Mouse (Mus musculus) cerebellum, adult 2 months (tissue): Measurements from ENCODE around the gene Sacs.

Experiments
- CTCF ChIP-seq: fragments of 200-500 bp; IDR thresholded peaks from 2 replicates; pipeline ENCODE4 v1.5.1; 2011; ENCODE audit warnings: low read depth, mild to moderate bottlenecking, control low read depth, low read length, moderate library complexity, borderline replicate concordance; ENCODE audit not compliant: insufficient read depth
- POLR2A ChIP-seq: fragments of 200-500 bp; IDR thresholded peaks from 2 replicates; pipeline ENCODE4 v1.6.1; 2011; ENCODE audit warnings: low read length, control low read depth, borderline replicate concordance; ENCODE audit not compliant: insufficient read depth

GRCm38 (mm10) chr14:61125201-61125600 is 13.1 kb upstream of the Sacs start:
- TF ChIP-seq CTCF (no peak), POLR2A (no peak)
